Mouse (Mus musculus) heart, adult 8-10 months (tissue): ENCODE results near the gene C1qc. TPM values are rescaled to one million over a fixed set of nuclear protein-coding genes. Genes with fewer than 3 reads are reported as not detected.

Source experiments
- DNase-seq: peaks from one replicate; pipeline ENCODE4 v3.0.0; 2022; ENCODE audit warnings: low spot score
- total RNA-seq, 4 experiments: library from RNA; stranded (reverse); gene quantifications; 2 replicates each; pipeline ENCODE4 v1.2.4; 2022

The C1qc gene
- total RNA-seq, 4 experiments from 2014 or later, result 21.6 to 30.2 (median 24.9) TPM

GRCm38 (mm10) chr4:136895861-136896260 is 3.0 kb upstream of the C1qc start:
- DNase-seq, result no peak

GRCm38 (mm10) chr4:136894821-136895220 is 2.0 kb upstream of the C1qc start:
- DNase-seq, result no peak

GRCm38 (mm10) chr4:136893691-136894543 is 1.1 kb upstream of the C1qc start:
- DNase-seq, result no peak

GRCm38 (mm10) chr4:136892371-136892770 is 494 bp downstream of the C1qc start:
- DNase-seq, result no peak

- DNase-seq, result no peak
Observed at GRCm38 (mm10) chr4:136891115-136891514, 1.8 kb downstream of the C1qc start.

- DNase-seq, result no peak
Observed at GRCm38 (mm10) chr4:136889981-136890380, 2.9 kb downstream of the C1qc start.

- no peak for DNase-seq
Observed at GRCm38 (mm10) chr4:136887714-136888113, 5.2 kb downstream of the C1qc start.

- peak; percentile 53 for DNase-seq
Observed at GRCm38 (mm10) chr4:136886101-136886500, 6.8 kb downstream of the C1qc start, which contains the start of gene C1qb. C1qb (minus strand) TSS chr4:136886187.

GRCm38 (mm10) chr4:136878601-136879000 is 14.3 kb downstream of the C1qc start:
- no peak for DNase-seq

- no peak for DNase-seq
Observed at GRCm38 (mm10) chr4:136878171-136878570, 14.7 kb downstream of the C1qc start.

- no peak for DNase-seq
Observed at GRCm38 (mm10) chr4:136876971-136877370, 15.9 kb downstream of the C1qc start.

GRCm38 (mm10) chr4:136875012-136875411 is 17.9 kb downstream of the C1qc start:
- no peak for DNase-seq

GRCm38 (mm10) chr4:136868371-136868770 is 24.5 kb downstream of the C1qc start:
- DNase-seq, result no peak

GRCm38 (mm10) chr4:136867690-136868345 is 25.0 kb downstream of the C1qc start:
- no peak for DNase-seq

GRCm38 (mm10) chr4:136865531-136865930 is 27.3 kb downstream of the C1qc start:
- no peak for DNase-seq

- no peak for DNase-seq
Observed at GRCm38 (mm10) chr4:136864751-136865470, 28.0 kb downstream of the C1qc start.

GRCm38 (mm10) chr4:136863517-136863916 is 29.3 kb downstream of the C1qc start:
- DNase-seq, result no peak

- no peak for DNase-seq
Observed at GRCm38 (mm10) chr4:136862411-136862810, 30.5 kb downstream of the C1qc start.

- DNase-seq, result no peak
Observed at GRCm38 (mm10) chr4:136861806-136862205, 31.1 kb downstream of the C1qc start.

- no peak for DNase-seq
Observed at GRCm38 (mm10) chr4:136860022-136860421, 32.8 kb downstream of the C1qc start.

- DNase-seq, result no peak
Observed at GRCm38 (mm10) chr4:136855081-136855480, 37.8 kb downstream of the C1qc start.

- no peak for DNase-seq
Observed at GRCm38 (mm10) chr4:136852989-136853388, 39.9 kb downstream of the C1qc start.
